Mouse (Mus musculus) ES-Bruce4 (cell line): ENCODE measurements around the gene Mup4. TPM values are rescaled to one million over a fixed set of nuclear protein-coding genes. Genes with fewer than 3 reads are reported as not detected.

Source experiments
- H3K27ac ChIP-seq: 2 replicates; pipeline ENCODE4 v1.5.1; 2012; ENCODE audit warnings: low read length, inconsistent platforms; ENCODE audit not compliant: insufficient read depth
- H3K27me3 ChIP-seq: 2 replicates; pipeline ENCODE4 v1.6.1; 2012; ENCODE audit warnings: mild to moderate bottlenecking, low read length, inconsistent platforms; ENCODE audit not compliant: control insufficient read depth, poor library complexity, insufficient read depth, severe bottlenecking
- H3K36me3 ChIP-seq: 2 replicates; pipeline ENCODE4 v1.6.1; 2012; ENCODE audit warnings: inconsistent platforms, mild to moderate bottlenecking, low read length, moderate library complexity; ENCODE audit not compliant: control insufficient read depth, poor library complexity, insufficient read depth, severe bottlenecking
- H3K4me1 ChIP-seq: one replicate; pipeline ENCODE4 v1.8.1; 2011; ENCODE audit warnings: low read length; ENCODE audit not compliant: control insufficient read depth, insufficient read depth
- H3K4me3 ChIP-seq: 2 replicates; pipeline ENCODE4 v1.5.1; 2011; ENCODE audit warnings: low read depth, mild to moderate bottlenecking, low read length
- H3K9ac ChIP-seq: 2 replicates; pipeline ENCODE4 v1.6.1; 2012; ENCODE audit warnings: low read depth, mild to moderate bottlenecking, inconsistent platforms; ENCODE audit not compliant: poor library complexity, severe bottlenecking
- H3K9me3 ChIP-seq: replicated peaks from 2 replicates; pipeline ENCODE4 v1.6.1; 2012; ENCODE audit warnings: mild to moderate bottlenecking, low read length, inconsistent platforms; ENCODE audit not compliant: control insufficient read depth, poor library complexity, insufficient read depth, severe bottlenecking
- CTCF ChIP-seq: IDR thresholded peaks from one replicate; pipeline ENCODE4 v1.8.1; 2011; ENCODE audit warnings: low read depth, low read length
- EP300 ChIP-seq: IDR thresholded peaks from 2 replicates; pipeline ENCODE4 v1.6.1; 2011; ENCODE audit warnings: low read depth, low read length; ENCODE audit not compliant: insufficient read depth
- POLR2A ChIP-seq: IDR thresholded peaks from one replicate; pipeline ENCODE4 v1.8.1; 2011; ENCODE audit warnings: low read length; ENCODE audit not compliant: insufficient read depth
- polyA plus RNA-seq: library from polyadenylated mRNA; stranded (reverse); fragments of >200 nt; gene quantifications from 2 replicates; pipeline ENCODE4 v1.2.4, GENCODE M21; 2011; ENCODE audit warnings: low read depth; ENCODE audit not compliant: missing spikeins, insufficient read depth, insufficient read length

Mup4 gene
- polyA plus RNA-seq, 1 experiment: not detected

- Histone ChIP-seq H3K9me3 (no peaks in the 10 kb centered on the region), H3K4me3 (no peak overlapping the region), H3K36me3 (no peaks in the 10 kb centered on the region), H3K27ac (no peak overlapping the region), H3K9ac (no peak overlapping the region), H3K4me1 (peaks cover 7% of the 10 kb centered on the region), H3K27me3 (no peaks in the 10 kb centered on the region)
- TF ChIP-seq POLR2A (no peak), CTCF (no peak), EP300 (no peak)
These were observed 53.4 kb downstream of the Mup4 start for GRCm38 (mm10) chr4:59907092-59907491.

Other genes starting within 250 kb of the Mup4 start
- 42.3 and 42.7 TPM in 2 replicates for gene Inip, start 159.1 kb downstream of the Mup4 start, polyA plus RNA-seq
- gene Snx30, start 154.9 kb downstream of the Mup4 start, polyA plus RNA-seq: 21.8 and 23.1 TPM in 2 replicates
- gene Slc46a2, start 45.7 kb downstream of the Mup4 start, polyA plus RNA-seq: not detected in 2 replicates
- 15.3 and 19.4 TPM in 2 replicates for gene Mup6, start 3.6 kb upstream of the Mup4 start, polyA plus RNA-seq
- gene Mup7, start 109.8 kb upstream of the Mup4 start, polyA plus RNA-seq: not detected in 2 replicates
- not detected in 2 replicates for gene Mup2, start 193.6 kb upstream of the Mup4 start, polyA plus RNA-seq